Mouse (Mus musculus) gastrocnemius, postnatal 25 days (tissue): ENCODE measurements around the gene Slc39a3. TPM values are rescaled to one million over a fixed set of nuclear protein-coding genes. Genes with fewer than 3 reads are reported as not detected.
"Not testable (repeated sequence)": the region's sequence is repeated elsewhere in the genome, so short reads cannot be mapped to it uniquely, and the experiment has no call there.

Source experiments
- DNase-seq: peaks from one replicate; pipeline ENCODE4 v3.0.0; 2022
- total RNA-seq, 2 experiments: library from RNA; stranded (reverse); gene quantifications; 1 replicate in 1 of 2; 2 replicates in 1 of 2; pipeline ENCODE4 v1.2.3; 2021

Slc39a3 gene
- total RNA-seq, 2 experiments from 2014 or later: 13.5 to 13.9 TPM

DNA sequence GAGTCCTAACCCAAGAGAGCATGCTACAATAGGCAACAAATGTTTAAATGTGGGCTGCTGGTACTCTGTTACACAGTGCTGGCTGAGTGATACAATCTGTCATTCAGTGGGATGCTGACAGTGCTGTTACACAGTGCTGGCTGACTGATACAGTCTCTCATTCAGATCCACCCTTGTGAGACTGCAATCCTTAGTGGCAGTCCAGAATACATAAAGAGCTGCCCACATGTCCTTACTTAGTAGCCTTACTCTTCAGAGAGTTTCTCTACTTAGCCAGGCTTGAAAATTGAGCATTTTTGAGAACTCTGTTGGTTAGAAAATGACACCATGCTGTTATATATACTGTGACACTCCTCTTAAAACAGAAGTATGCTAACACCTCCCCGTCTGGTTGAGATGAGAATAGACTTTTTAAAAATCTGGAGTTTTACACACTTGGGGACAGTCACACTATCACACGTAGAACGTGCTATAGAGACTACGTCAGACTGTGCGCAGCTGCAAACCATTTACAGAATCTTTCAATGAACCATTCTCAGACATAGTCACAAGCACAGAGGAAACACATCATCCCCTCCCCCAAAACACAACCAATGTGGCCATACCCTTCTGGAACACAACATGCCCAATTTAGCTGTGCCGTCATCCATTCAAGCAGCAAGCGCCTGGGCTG, 31.1 kb downstream of the Slc39a3 start:
- DNase-seq: no peak

DNA sequence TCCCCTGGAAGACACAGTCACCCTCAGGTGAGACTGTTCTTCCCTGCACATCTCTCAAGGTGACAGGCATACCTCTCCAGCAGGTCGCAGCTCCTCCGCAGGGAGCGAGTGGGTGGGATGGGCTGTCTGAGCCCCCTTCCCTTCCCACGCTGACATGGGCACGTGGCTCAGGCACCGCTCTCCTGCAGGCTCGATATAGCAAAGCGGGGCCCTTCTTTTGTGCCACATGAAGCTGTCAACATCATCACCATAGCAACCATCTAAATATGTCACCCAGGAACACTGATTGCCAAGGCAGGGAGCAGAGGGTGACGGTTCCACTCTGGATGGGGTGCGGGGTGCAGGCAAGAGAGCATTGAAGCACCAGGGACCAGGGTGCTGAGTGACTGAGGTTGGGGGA, 36.1 kb downstream of the Slc39a3 start:
- DNase-seq: no peak

DNA sequence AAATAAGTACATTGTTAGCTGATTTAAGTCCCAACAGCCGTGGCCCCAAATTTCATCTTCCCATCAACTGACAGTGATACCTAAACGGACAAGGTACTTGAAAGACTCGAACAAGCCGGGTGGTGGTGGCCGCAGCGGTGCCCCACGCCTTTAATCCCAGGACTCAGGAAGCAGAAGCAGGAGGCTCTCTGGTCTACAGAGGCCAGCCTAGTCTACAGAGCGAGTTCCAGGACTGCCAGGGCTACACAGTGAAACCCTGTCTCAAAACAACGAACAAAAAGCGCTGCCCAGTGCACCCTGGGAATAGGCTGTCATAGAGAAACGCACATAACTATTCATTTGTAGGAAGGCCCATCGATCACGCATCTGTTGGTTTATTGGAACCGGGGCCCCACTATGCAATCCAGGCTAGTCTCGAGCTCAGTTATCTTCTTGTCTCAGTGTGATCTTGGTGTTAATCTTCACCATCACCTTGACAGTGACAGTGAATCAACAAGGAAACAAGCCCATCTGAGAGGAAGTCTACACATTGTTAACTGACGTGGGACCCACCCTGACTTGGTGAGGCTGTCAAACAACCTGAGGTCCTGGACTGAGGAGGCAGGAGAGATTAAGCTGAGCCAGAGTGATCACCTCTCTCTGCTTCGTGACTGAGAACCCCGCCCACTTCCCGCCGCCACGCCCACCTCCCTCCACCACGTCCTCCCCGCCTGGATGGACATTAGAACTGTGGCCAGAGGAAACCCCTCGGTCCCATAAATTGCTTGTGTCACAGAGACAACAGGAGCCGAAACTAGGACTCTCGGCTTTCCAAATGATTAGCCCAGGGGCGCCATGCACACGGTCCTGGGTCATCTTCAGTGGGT, 36.8 kb downstream of the Slc39a3 start:
- no peak for DNase-seq

DNA sequence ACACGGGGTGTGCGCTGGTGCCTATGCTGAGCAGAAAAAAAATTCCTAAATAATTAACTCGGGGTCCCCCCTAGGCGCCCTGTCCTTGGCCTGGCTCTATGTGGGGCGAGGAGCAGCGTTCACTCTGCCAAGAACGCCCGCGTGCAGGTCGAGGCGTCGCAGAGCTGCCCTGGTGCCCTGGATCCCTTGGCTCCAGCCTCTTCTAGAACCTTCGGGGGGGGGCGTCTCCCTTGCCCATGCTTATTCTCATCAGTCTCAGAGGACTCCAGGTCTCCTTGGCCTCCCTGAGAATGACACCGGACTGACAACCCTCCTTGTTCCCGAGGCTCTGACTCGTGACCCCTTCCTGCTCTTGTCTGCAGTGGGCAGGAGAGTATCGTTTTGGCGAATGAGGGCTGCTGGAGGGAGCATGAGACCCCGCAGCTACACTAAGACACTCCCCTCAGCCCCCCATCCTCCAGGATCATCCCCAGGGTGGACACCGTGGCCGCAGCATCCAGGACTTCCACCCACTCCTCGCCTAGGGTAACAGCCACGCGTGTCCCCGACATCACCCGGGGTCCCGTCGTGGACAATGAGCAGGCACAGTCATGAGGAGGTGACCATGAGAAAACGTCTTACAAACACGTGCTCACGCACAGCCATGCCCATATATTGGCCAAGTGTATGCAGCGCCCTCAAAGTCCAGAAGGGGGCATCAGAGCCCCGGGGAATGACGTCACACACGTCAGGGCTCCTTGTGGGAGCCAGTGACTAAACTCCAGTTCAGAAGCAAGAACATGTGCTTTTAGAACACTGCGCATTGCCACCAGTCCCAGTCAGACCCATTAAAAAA, 37.6 kb downstream of the Slc39a3 start:
- peak; percentile 74 for DNase-seq

DNA sequence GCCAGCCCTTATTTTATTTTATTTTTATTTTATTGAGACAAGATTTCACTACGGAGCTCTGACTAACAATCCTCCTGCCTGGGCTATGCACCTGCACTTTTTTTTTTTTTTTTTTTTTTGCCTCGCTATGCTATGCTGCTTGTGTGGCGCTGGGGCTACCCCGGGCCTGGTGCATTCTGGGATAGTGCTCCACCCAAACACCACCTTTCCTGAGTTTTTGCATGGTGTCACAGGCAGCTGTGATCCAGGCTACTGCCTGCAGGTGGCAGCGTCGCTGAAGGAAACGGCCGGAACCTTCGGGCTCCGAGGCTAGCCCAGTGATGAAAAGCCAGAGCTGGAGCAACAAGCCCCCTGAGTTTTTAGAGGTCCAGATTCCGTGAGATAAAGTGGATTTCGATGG, 38.4 kb downstream of the Slc39a3 start:
- DNase-seq: no peak

DNA sequence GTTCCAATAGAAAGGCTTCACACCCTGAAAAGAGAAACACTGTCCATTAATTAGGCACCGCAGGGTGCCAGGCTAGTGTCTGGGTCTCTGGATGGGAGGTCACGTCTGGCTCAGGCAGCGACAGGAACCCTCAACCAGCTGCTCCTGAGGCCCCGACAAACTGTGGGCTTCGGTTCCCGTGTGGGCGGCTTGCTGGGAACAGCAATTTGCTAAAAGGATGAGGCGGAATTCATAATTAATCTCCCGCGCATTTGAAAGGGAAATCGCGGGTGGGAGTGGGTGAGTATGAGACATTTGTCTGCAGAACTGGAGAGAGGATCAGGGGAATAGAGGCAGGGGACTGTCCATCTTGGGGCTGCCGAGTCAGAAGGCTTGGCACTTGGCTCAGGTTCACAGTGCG, 39.2 kb downstream of the Slc39a3 start:
- DNase-seq: no peak

DNA sequence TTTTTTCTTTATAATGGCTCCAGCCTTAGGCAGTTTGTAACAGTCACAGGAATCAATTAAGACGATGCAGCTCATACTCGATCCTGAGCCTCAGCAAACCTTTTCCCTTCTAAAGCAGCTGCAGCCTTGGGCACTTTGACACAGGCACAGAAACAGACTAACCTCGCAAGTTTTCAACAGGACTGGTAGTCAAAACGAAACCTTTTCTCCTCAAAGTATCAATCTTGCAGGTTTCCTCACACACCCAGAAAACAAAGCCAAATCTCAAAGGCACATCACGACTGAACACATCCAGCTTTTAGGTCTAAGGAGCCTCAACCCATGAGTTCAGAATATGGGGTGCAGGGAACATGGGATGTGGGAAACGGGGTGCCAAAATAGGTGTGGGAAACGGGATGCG, 39.9 kb downstream of the Slc39a3 start:
- DNase-seq: no peak

DNA sequence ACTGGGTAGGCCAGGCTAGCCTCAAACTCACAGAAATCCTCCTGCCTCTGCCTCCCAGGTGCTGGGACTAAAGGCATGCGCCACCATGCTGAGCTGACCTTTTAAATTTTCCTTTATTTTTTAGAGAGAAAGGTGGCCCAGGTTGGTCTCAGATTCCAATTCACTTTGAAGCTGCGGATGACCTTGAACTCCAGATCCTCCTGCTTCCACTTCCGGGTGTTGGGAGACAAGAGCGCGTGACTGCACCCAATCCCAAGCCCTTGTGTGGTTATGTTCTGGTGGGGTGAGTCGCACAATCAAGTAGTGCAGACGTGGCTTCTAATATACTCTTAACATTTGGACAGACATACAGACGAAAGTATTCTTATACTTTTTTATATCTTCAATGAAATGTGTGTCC, 40.7 kb downstream of the Slc39a3 start:
- DNase-seq: no peak

DNA sequence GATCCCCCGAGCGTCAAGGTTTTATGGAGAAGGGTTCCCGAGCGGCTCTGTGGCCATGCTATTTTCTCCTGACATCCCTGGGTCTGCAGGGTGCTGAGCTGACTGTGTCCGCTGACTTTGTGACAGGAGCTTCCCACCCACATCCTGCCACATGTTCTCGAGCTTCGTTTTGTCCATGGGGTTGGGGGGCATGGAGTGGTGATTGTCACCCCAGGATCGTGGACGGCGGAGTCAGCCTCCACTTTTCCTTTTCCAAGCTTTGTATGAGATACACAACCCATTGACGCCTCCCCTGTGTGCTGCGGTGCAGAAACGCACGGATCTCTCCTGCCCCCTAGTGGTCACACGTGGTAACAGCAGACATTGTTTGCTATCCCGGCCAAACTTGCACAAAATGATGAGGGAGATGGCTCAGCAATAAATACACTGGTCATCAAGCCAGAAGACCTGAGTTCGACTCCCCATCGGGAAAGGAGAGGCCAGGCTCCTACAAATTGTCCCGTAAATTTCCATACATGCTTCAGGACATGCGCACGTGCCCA, 42.1 kb downstream of the Slc39a3 start:
- peak; percentile 60 for DNase-seq

DNA sequence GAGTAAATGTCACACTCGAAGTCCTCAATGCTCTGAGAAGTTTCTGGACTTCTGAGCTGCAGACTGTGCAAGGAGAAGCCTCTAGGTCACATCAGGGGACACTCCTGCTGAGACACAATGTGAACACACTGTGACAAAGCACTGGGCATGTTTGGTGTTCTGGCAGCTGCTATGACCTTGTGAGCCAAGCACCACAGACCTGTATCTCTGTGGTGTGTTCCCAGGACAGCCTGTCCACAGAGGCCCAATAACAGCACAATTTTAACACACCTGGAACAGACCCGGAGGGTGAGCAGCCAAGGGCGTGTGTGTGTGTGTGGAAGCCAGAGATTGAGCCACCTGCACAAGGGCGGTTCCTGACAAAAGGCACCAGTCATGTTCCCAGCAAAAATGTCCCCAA, 42.6 kb downstream of the Slc39a3 start:
- DNase-seq: no peak

DNA sequence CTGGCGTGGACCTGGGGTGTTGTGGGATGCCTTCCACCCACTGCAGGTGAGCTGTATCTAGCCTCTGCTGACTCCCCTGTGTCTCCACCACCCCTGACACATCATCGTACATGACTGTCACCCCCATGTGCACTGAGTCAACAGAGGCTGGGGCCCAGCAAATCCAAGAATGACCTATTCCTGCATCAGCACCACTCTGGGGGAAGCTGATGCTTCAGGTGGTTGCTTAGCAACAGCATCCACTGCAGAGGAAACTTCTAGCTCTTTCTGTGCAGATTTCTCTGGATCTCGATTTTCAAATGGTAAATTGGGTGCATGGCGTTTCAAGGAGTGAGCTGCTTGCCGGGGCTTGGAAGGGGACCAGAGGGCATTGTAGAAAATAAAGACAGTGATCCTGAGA, 44.0 kb downstream of the Slc39a3 start:
- no peak for DNase-seq

DNA sequence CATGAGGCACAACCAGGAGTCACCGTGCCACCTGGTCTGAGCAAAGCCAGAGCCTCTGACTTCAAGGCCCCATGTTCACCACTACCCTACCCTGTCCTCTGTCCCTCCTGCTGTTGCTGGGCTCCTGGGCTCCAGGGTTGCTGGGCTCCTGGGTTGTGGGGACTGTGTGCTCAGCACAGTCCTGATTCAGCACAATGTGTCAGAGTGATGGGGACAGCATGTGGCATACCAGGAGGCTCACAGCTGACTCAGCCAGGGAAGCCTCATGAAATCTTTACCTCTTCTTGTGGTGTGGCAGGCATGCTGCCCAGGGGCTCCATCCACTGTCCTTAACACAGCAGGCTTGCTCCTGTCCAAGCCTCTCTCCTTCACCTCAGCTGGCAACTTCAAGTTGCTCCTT, 45.3 kb downstream of the Slc39a3 start:
- no peak for DNase-seq

DNA sequence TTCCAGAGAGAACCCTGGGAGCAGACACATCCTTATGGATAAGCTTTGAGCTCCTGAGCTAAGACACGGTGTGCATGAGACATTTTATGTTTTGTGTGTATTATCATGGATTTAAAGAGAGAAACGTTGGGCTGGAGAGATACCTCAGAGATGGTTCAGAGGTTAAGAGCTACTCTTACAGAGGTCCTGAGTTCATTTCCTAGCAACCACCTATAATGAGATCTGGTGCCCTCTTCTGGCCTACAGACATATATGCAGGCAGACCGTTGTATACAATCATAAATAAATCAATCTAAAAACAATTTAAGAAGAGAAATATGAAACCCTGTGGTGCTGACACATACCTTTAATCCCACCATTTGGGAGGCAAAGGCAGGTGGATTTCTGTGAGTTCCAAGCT, 46.2 kb downstream of the Slc39a3 start:
- DNase-seq: no peak

DNA sequence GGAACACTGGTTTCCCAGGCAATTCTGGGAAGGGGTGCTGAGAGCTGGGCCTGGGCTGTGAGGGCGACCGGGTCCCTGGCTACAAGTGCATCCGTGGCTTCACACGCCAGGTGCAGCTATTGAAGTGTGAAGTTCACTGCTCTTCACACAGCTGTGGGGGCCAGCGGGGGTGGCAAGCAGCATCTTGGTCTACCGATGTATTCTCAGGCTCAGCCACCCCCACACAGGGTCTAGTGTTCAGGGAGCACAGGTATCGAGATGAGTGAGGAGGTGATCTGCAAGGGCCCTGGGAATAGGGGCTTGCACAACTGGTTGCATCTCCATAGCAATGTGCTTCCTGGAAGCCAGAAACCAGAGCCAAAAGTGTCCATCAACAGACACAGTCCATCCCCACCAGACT, 46.8 kb downstream of the Slc39a3 start:
- DNase-seq: no peak

DNA sequence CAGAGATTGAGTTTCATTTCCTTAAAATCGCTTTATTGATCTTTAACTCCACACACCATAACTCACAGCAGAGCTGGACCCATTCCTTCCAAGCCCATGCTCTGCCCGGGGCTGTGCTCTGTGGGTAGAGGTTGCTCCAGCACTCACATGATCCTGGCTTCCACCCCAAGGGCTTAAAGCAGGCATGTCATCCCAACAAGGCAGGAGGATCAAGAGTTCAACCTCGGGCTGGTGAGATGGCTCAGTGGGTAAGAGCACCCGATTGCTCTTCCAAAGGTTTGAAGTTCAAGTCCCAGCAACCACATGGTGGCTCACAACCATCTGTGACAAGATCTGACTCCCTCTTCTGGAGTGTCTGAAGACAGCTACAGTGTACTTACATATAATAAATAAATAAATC, 47.4 kb downstream of the Slc39a3 start:
- DNase-seq: not testable (repeated sequence)

DNA sequence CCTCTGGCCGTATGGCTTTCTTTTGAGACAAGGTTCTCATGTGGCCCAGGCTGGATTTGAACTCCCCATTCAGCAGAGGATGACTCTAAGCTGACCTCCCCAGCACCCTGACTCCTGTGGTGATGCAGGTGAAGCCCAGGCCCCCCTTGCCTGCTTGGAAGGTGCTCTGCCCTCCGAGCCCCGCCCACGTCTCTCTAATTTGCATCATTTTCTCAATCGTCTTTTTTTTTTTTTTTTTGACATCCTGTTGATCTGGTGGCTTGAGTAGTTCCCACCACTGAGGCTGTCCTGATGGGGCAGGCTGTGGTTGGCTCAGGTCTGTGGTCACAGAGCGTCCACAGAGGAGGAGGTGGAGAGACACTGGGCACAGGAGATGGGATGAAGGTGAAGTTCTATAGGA, 47.8 kb downstream of the Slc39a3 start:
- DNase-seq: no peak

DNA sequence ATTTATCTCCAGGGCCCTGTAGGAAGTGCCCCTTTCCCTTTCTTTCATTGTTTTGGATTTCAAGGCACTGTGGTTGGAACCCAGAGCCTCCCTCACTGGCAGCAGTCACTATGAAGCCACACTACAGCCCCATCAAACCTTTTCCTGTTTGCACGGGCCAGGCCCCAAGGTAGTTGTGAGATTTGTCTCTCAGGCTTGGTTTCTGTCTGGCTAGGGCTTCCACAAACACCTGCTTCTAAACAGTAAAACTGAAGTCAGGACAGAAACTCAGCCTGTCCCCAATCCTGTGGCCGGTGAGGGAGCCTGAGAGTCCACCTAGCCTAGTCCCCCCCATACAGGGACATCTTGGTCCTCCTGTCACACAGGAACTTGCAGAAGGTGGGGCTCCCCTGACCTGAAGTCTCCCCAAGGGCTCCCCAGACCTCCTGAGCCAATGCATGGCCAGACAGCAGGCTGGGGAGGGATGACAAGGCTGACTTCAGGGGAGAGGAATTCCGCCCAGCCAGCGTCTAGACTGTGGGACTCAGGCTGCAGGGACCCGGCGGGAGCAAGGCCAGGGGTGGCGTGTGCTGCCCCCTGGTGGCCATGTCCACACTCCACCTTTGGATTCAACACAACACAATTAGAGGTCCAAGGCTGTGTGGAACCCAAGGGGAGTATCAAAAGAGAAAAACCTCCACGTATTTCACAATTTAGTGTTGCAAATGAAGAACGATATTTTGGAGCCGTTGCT, 49.4 kb downstream of the Slc39a3 start:
- DNase-seq: peak; percentile 85

DNA sequence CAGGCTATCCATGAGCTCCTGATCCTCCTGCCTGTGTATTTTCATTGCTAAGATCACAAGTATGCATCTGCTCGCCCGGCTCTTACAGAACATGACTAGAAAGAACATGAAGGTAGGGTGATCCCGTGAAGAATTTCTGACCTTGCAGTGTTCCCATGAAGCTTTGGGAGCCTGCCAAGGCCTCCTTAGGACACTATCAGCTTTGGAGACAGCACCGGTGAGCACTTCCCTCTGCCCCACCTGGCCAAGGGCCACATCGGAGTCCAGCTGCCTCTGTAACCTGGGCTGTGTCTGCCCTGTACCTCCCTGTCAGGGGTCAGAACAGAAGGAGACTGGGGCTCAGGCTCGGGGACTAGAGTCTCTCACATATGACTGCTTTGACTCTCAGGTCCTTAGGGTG, 50.5 kb downstream of the Slc39a3 start:
- DNase-seq: peak; percentile 63

DNA sequence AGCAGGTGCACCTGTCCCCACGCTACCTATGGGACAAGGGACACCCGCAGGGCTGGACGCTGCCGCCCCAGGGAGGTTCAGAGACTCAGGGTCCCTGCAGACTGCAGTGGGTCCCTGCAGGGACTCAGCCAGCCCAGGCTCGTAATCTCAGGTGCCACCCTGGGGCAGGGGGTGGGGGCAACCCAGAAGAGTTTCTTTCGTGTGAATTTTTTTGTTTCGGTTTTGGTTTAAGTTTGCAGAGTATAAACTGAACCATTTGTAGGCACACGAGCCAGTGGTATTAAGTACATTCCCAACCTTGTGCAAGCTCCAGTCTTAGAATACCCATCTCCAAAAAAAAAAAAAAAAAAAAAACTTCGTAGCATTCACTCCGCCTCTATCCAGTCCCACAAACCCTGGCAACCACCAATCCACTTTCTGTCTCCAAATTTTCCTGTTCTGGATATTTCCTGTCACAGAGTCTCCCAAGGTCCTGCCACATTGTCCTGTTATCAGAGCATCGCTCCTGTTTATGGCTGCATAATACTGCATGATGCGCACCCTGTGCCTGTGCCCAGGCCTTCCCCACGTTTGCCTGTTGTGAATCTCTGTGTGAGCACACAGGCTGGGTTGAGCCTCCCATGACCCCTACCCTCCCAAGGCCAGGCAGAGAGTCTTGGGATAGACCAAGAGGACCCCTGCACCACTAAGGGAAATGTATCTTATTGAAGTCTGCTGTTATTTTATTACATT, 51.1 kb downstream of the Slc39a3 start:
- DNase-seq: no peak

DNA sequence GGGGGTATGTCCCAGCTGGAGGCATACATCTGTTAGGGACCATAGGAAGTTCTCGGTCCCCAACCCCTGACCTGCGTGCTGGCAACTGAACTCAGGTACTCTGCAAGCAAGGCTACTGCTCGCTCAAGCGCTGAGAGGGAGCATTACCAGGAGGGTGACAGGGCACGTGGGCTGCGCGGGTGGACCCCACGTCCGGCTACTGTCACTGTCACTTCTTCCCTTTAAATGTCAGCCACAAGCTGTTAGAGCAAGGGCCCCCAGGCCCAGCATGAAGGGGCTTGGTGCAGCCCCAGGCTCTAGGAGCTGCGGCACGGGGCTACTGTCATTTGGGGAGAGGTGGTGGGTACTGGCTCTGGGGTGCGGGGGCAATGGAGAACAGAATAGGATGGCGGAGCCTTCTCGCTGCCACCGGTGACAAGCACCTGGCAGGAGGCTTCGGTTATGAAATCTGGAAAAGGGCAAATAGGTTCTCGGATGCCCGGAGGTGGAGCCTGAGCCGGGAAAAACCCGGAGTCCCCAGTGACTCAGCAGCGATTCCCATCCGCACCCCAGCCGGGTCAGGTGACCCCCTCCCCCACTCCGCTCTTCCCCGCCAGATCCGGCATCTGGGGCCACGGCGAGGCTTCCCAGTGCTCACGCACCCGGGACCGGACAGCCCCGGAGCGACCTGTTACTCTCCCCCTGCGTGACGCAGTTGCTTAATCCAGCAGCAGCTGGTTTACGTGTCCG, 51.8 kb downstream of the Slc39a3 start:
- DNase-seq: peak; percentile 82
